ENCODE assay signal across 7 mouse cellular contexts in the genomic region with DNA sequence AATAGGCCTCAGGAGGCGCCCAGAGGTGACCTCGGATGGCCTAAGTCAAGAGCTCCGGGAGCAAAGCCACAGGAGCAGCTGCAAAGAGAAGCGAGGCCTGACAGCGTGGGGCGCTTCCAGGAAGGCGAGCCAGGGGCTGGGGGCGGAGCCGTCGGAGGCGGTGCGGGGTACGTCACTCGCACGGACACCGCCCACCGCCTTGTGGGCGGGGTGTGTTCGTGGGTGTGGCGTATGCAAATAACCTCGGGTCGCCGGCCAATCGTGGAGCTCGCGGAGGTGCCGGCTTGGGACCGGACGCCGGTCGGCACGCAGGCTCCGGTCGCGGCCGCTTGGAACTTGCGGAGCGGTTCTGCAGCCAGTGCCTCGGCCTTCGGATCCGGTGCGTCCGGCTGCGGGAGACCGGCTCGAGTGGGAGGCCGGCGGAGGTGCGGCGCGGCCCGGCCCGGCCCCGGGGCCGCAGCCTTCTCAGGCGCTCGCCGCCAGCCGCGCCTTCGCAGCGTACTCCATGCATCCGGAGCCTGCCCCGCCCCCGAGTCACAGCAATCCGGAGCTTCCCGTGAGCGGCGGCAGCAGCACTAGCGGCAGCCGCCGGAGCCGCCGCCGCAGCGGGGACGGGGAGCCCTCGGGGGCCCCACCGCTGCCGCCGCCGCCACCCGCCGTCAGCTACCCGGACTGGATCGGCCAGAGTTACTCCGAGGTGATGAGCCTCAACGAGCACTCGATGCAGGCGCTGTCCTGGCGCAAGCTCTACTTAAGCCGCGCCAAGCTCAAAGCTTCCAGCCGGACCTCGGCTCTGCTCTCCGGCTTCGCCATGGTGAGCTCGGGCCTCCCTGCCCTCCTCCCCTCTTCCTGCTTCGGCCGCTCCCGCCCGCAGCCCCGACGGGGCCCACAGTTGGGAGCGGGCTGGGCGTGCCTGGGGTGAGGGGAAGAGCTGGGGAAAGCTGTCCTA. TPM values are rescaled to one million over a fixed set of nuclear protein-coding genes. Genes with fewer than 3 reads are reported as not detected.
A peak's percentile ranks its signal among the peaks of the same experiment; 100 is the strongest.
DNase-seq lines count a peak whose midpoint lies in the region; ATAC-seq lines count a peak whose summit lies in the region.

A gene (plus strand): TSS at position 322 of the 949 bp plus-strand sequence.

- ATAC-seq in embryonic facial prominence, embryonic 11.5 days (replicated peaks; ENCODE audit: insufficient number of reproducible peaks, low FRiP score, low TSS enrichment, low read depth) = peak; percentile 89
- ATAC-seq in granulocyte monocyte progenitor cell, adult 5-6 weeks (replicated peaks; ENCODE audit: poor library complexity, severe bottlenecking) = peak; percentile 79
- ATAC-seq in midbrain, embryonic 13.5 days = peak; percentile 92

- peak within 1 kb of the TSS; percentile 60 for H3K4me3 ChIP-seq in embryonic facial prominence, embryonic 11.5 days (ENCODE audit: low read depth, low read length)
- peak within 1 kb of the TSS; percentile 83 for H3K4me3 ChIP-seq in limb, embryonic 10.5 days
- peak within 1 kb of the TSS; percentile 75 for H3K4me3 ChIP-seq in midbrain, embryonic 13.5 days (replicated peaks)

- H3K4me1 ChIP-seq in embryonic facial prominence, embryonic 11.5 days (ENCODE audit: control insufficient read depth, insufficient read depth, low read length) = no peaks in the 10 kb centered on the region
- peaks cover 60% of the 10 kb centered on the region for H3K4me1 ChIP-seq in limb, embryonic 10.5 days
- peaks cover 45% of the 10 kb centered on the region for H3K4me1 ChIP-seq in midbrain, embryonic 13.5 days (replicated peaks)

- H3K27ac ChIP-seq in embryonic facial prominence, embryonic 11.5 days (replicated peaks; ENCODE audit: low read depth, low read length) = peak within 1 kb of the TSS; percentile 85
- peak within 1 kb of the TSS; percentile 91 for H3K27ac ChIP-seq in limb, embryonic 10.5 days
- H3K27ac ChIP-seq in midbrain, embryonic 13.5 days = peak within 1 kb of the TSS; percentile 93

- no peaks in the 10 kb centered on the region for H3K27me3 ChIP-seq in embryonic facial prominence, embryonic 11.5 days (ENCODE audit: control insufficient read depth, insufficient read depth, low read length)
- H3K27me3 ChIP-seq in limb, embryonic 10.5 days (ENCODE audit: low read depth, poor library complexity, severe bottlenecking) = no peaks in the 10 kb centered on the region
- no peaks in the 10 kb centered on the region for H3K27me3 ChIP-seq in midbrain, embryonic 13.5 days

- H3K36me3 ChIP-seq in embryonic facial prominence, embryonic 11.5 days (replicated peaks; ENCODE audit: control insufficient read depth, insufficient read depth, low read depth, low read length) = no peaks in the 10 kb centered on the region
- H3K36me3 ChIP-seq in limb, embryonic 10.5 days = peaks cover 8% of the 10 kb centered on the region
- no peaks in the 10 kb centered on the region for H3K36me3 ChIP-seq in midbrain, embryonic 13.5 days

- no peaks in the 10 kb centered on the region for H3K9me3 ChIP-seq in embryonic facial prominence, embryonic 11.5 days (replicated peaks; ENCODE audit: control insufficient read depth, low read length)
- H3K9me3 ChIP-seq in limb, embryonic 10.5 days (replicated peaks) = no peaks in the 10 kb centered on the region
- no peaks in the 10 kb centered on the region for H3K9me3 ChIP-seq in midbrain, embryonic 13.5 days

- under 1% methylated on average over 93 of the region's 106 CpGs for WGBS in embryonic facial prominence, embryonic 11.5 days
- under 1% methylated on average over 106 of the region's 106 CpGs for WGBS in limb, embryonic 10.5 days
- WGBS in midbrain, embryonic 13.5 days = under 1% methylated on average over 91 of the region's 106 CpGs

- H3K4me2 ChIP-seq in embryonic facial prominence, embryonic 11.5 days (ENCODE audit: low read depth, low read length) = peak within 1 kb of the TSS; percentile 77
- H3K4me2 ChIP-seq in midbrain, embryonic 13.5 days (replicated peaks) = peak within 1 kb of the TSS; percentile 66

- H3K9ac ChIP-seq in embryonic facial prominence, embryonic 11.5 days (replicated peaks; ENCODE audit: low read length) = peak within 1 kb of the TSS; percentile 70
- peak within 1 kb of the TSS; percentile 84 for H3K9ac ChIP-seq in midbrain, embryonic 13.5 days (replicated peaks)

- peak; percentile 99 for DNase-seq in adrenal gland, postnatal 14 days
- peak; percentile 98 for DNase-seq in embryonic facial prominence, embryonic 11.5 days (ENCODE audit: low spot score)
- peak; percentile 98 for DNase-seq in kidney, adult 11 months
- DNase-seq in limb, embryonic 10.5 days (ENCODE audit: low spot score) = peak; percentile 98
- DNase-seq in spleen, adult 12 weeks (ENCODE audit: low spot score) = peak; percentile 99

RNA-seq across cellular contexts. Expression of the gene that starts here (rescaled TPM):
- total RNA-seq in adrenal gland, postnatal 14 days (2021) = 11.7 and 13.4 TPM in 2 replicates
- 9.1 and 9.6 TPM in 2 replicates for polyA plus RNA-seq in embryonic facial prominence, embryonic 11.5 days (2014; fragmentation: Nextera tagmentation; extraction: Ambion mirVana)
- total RNA-seq in granulocyte monocyte progenitor cell, adult 5-6 weeks (2014; fragmentation: Nextera tagmentation) = 40.9 and 43.8 TPM in 2 replicates
- total RNA-seq in granulocyte monocyte progenitor cell, adult 5-6 weeks (2017) = 15.6 and 22.4 TPM in 2 replicates
- polyA plus RNA-seq in limb, embryonic 10.5 days (2016; fragmentation: Nextera tagmentation; extraction: Ambion mirVana) = 10.2 and 11.5 TPM in 2 replicates
- 8.6 and 10.5 TPM in 2 replicates for polyA plus RNA-seq in midbrain, embryonic 13.5 days (2015; fragmentation: Nextera tagmentation; extraction: Ambion mirVana)

Comparison
In these comparisons a context has a peak if more than half of its experiments do, and no peak if none do; other contexts are left out.
1. Peak in every context shown above with its lines: DNase-seq, ATAC-seq, H3K4me3 ChIP-seq and H3K27ac ChIP-seq.